Mouse (Mus musculus): ENCODE measurements around the gene Tnni1. TPM values are rescaled to one million over a fixed set of nuclear protein-coding genes. Genes with fewer than 3 reads are reported as not detected.

Tnni1 gene
- polyA plus RNA-seq, 1 experiment from 2014 or later = 1.3 TPM

- DNase-seq (ENCODE audit: low spot score, missing footprints) (no peak), ATAC-seq (ENCODE audit: low FRiP score) (no peak)
- Histone ChIP-seq H3K4me1 (ENCODE audit: control insufficient read depth, insufficient read depth, low read length) (peaks cover 1% of the 10 kb centered on the region; the same call in 1 of the 2 replicates), H3K36me3 (ENCODE audit: control insufficient read depth, insufficient read depth, low read length) (no peaks in the 10 kb centered on the region), H3K9ac (ENCODE audit: low read length) (no peak overlapping the region), H3K27me3 (ENCODE audit: control insufficient read depth, insufficient read depth, low read length) (no peaks in the 10 kb centered on the region), H3K4me3 (ENCODE audit: low read depth, low read length) (no peak overlapping the region), H3K27ac (ENCODE audit: low read depth, low read length) (no peak overlapping the region), H3K4me2 (no peak overlapping the region), H3K9me3 (ENCODE audit: control insufficient read depth, low read length) (no peaks in the 10 kb centered on the region)
- 89% methylated on average over 4 of the region's 4 CpGs for WGBS
These were observed 33.0 kb upstream of the Tnni1 start for GRCm38 (mm10) chr1:135746248-135746647.

GRCm38 (mm10) chr1:135752737-135753348 lies 26.4 kb upstream of the Tnni1 start:
- ATAC-seq (ENCODE audit: low FRiP score) (peak; percentile 98), DNase-seq (ENCODE audit: low spot score, missing footprints) (peak; percentile 97)
- 12% methylated on average over 10 of the region's 10 CpGs for WGBS
- no peaks in the 10 kb centered on the region for H3K36me3 ChIP-seq (ENCODE audit: control insufficient read depth, insufficient read depth, low read length)
- no peak overlapping the region for H3K27ac ChIP-seq (ENCODE audit: low read depth, low read length)
- H3K4me2 ChIP-seq = no peak overlapping the region
- no peak overlapping the region for H3K4me3 ChIP-seq (ENCODE audit: low read depth, low read length)
- no peaks in the 10 kb centered on the region for H3K9me3 ChIP-seq (ENCODE audit: control insufficient read depth, low read length)
- H3K9ac ChIP-seq (ENCODE audit: low read length) = no peak overlapping the region
- no peaks in the 10 kb centered on the region for H3K4me1 ChIP-seq (ENCODE audit: control insufficient read depth, insufficient read depth, low read length)
- no peaks in the 10 kb centered on the region for H3K27me3 ChIP-seq (ENCODE audit: control insufficient read depth, insufficient read depth, low read length)

GRCm38 (mm10) chr1:135755287-135755686 lies 23.9 kb upstream of the Tnni1 start:
- H3K9me3 ChIP-seq (ENCODE audit: control insufficient read depth, low read length) = no peaks in the 10 kb centered on the region
- 70% methylated on average over 9 of the region's 9 CpGs for WGBS
- H3K4me2 ChIP-seq = no peak overlapping the region
- H3K27ac ChIP-seq (ENCODE audit: low read depth, low read length) = no peak overlapping the region
- no peaks in the 10 kb centered on the region for H3K36me3 ChIP-seq (ENCODE audit: control insufficient read depth, insufficient read depth, low read length)
- H3K4me1 ChIP-seq (ENCODE audit: control insufficient read depth, insufficient read depth, low read length) = no peaks in the 10 kb centered on the region
- H3K9ac ChIP-seq (ENCODE audit: low read length) = no peak overlapping the region
- H3K4me3 ChIP-seq (ENCODE audit: low read depth, low read length) = no peak overlapping the region
- ATAC-seq (ENCODE audit: low FRiP score) (no peak), DNase-seq (ENCODE audit: low spot score, missing footprints) (no peak)
- H3K27me3 ChIP-seq (ENCODE audit: control insufficient read depth, insufficient read depth, low read length) = no peaks in the 10 kb centered on the region

- Histone ChIP-seq H3K4me1 (ENCODE audit: control insufficient read depth, insufficient read depth, low read length) (no peaks in the 10 kb centered on the region), H3K27ac (ENCODE audit: low read depth, low read length) (no peak overlapping the region), H3K4me3 (ENCODE audit: low read depth, low read length) (no peak overlapping the region), H3K36me3 (ENCODE audit: control insufficient read depth, insufficient read depth, low read length) (no peaks in the 10 kb centered on the region), H3K9ac (ENCODE audit: low read length) (no peak overlapping the region), H3K4me2 (no peak overlapping the region), H3K9me3 (ENCODE audit: control insufficient read depth, low read length) (no peaks in the 10 kb centered on the region), H3K27me3 (ENCODE audit: control insufficient read depth, insufficient read depth, low read length) (no peaks in the 10 kb centered on the region)
- ATAC-seq (ENCODE audit: low FRiP score) = no peak
- WGBS = 84% methylated on average over 3 of the region's 3 CpGs
- DNase-seq (ENCODE audit: low spot score, missing footprints) = no peak
These were observed 23.3 kb upstream of the Tnni1 start for GRCm38 (mm10) chr1:135755913-135756312.

- H3K9me3 ChIP-seq (ENCODE audit: control insufficient read depth, low read length) = no peaks in the 10 kb centered on the region
- no peaks in the 10 kb centered on the region for H3K4me1 ChIP-seq (ENCODE audit: control insufficient read depth, insufficient read depth, low read length)
- no peak overlapping the region for H3K4me2 ChIP-seq
- no peak overlapping the region for H3K4me3 ChIP-seq (ENCODE audit: low read depth, low read length)
- no peak for DNase-seq (ENCODE audit: low spot score, missing footprints)
- ATAC-seq (ENCODE audit: low FRiP score) = no peak
- H3K27ac ChIP-seq (ENCODE audit: low read depth, low read length) = no peak overlapping the region
- no peaks in the 10 kb centered on the region for H3K36me3 ChIP-seq (ENCODE audit: control insufficient read depth, insufficient read depth, low read length)
- H3K9ac ChIP-seq (ENCODE audit: low read length) = no peak overlapping the region
- no peaks in the 10 kb centered on the region for H3K27me3 ChIP-seq (ENCODE audit: control insufficient read depth, insufficient read depth, low read length)
- 76% methylated on average over 8 of the region's 8 CpGs for WGBS
These were observed 21.9 kb upstream of the Tnni1 start for GRCm38 (mm10) chr1:135757287-135757686.

- H3K27ac ChIP-seq (ENCODE audit: low read depth, low read length) = no peak overlapping the region
- H3K27me3 ChIP-seq (ENCODE audit: control insufficient read depth, insufficient read depth, low read length) = no peaks in the 10 kb centered on the region
These were observed 19.5 kb upstream of the Tnni1 start for GRCm38 (mm10) chr1:135759685-135760084.

GRCm38 (mm10) chr1:135760216-135760615 lies 19.0 kb upstream of the Tnni1 start:
- no peak for DNase-seq (ENCODE audit: low spot score, missing footprints)
- ATAC-seq (ENCODE audit: low FRiP score) = no peak
- Histone ChIP-seq H3K36me3 (ENCODE audit: control insufficient read depth, insufficient read depth, low read length) (no peaks in the 10 kb centered on the region), H3K9ac (ENCODE audit: low read length) (no peak overlapping the region), H3K27me3 (ENCODE audit: control insufficient read depth, insufficient read depth, low read length) (peaks cover 3% of the 10 kb centered on the region; the same call in 1 of the 2 replicates), H3K4me1 (ENCODE audit: control insufficient read depth, insufficient read depth, low read length) (no peaks in the 10 kb centered on the region), H3K9me3 (ENCODE audit: control insufficient read depth, low read length) (no peaks in the 10 kb centered on the region), H3K4me2 (no peak overlapping the region), H3K4me3 (ENCODE audit: low read depth, low read length) (no peak overlapping the region), H3K27ac (ENCODE audit: low read depth, low read length) (no peak overlapping the region)
- 78% methylated on average over 8 of the region's 8 CpGs for WGBS

More at GRCm38 (mm10) chr1:135759685-135760084, 19.5 kb upstream of the Tnni1 start:
- ATAC-seq (ENCODE audit: low FRiP score) (no peak), DNase-seq (ENCODE audit: low spot score, missing footprints) (no peak)
- Histone ChIP-seq H3K4me2 (no peak overlapping the region), H3K4me3 (ENCODE audit: low read depth, low read length) (no peak overlapping the region), H3K4me1 (ENCODE audit: control insufficient read depth, insufficient read depth, low read length) (no peaks in the 10 kb centered on the region), H3K9ac (ENCODE audit: low read length) (no peak overlapping the region), H3K36me3 (ENCODE audit: control insufficient read depth, insufficient read depth, low read length) (no peaks in the 10 kb centered on the region), H3K9me3 (ENCODE audit: control insufficient read depth, low read length) (no peaks in the 10 kb centered on the region)
- WGBS = 35% methylated on average over 4 of the region's 4 CpGs

GRCm38 (mm10) chr1:135761728-135762127 lies 17.5 kb upstream of the Tnni1 start:
- Histone ChIP-seq H3K27me3 (ENCODE audit: control insufficient read depth, insufficient read depth, low read length) (peaks cover 3% of the 10 kb centered on the region; the same call in 1 of the 2 replicates), H3K4me3 (ENCODE audit: low read depth, low read length) (no peak overlapping the region), H3K4me2 (no peak overlapping the region), H3K9ac (ENCODE audit: low read length) (no peak overlapping the region), H3K4me1 (ENCODE audit: control insufficient read depth, insufficient read depth, low read length) (peaks cover 1% of the 10 kb centered on the region), H3K27ac (ENCODE audit: low read depth, low read length) (no peak overlapping the region), H3K9me3 (ENCODE audit: control insufficient read depth, low read length) (no peaks in the 10 kb centered on the region), H3K36me3 (ENCODE audit: control insufficient read depth, insufficient read depth, low read length) (no peaks in the 10 kb centered on the region)
- no peak for DNase-seq (ENCODE audit: low spot score, missing footprints)
- WGBS = 86% methylated on average over 5 of the region's 5 CpGs
- no peak for ATAC-seq (ENCODE audit: low FRiP score)

- H3K36me3 ChIP-seq (ENCODE audit: control insufficient read depth, insufficient read depth, low read length) = no peaks in the 10 kb centered on the region
These were observed 15.6 kb upstream of the Tnni1 start for GRCm38 (mm10) chr1:135763503-135764205.

More at GRCm38 (mm10) chr1:135763503-135764205, 15.6 kb upstream of the Tnni1 start:
- WGBS = 77% methylated on average over 9 of the region's 9 CpGs
- Histone ChIP-seq H3K27ac (ENCODE audit: low read depth, low read length) (no peak overlapping the region), H3K4me1 (ENCODE audit: control insufficient read depth, insufficient read depth, low read length) (peaks cover 10% of the 10 kb centered on the region), H3K9me3 (ENCODE audit: control insufficient read depth, low read length) (no peaks in the 10 kb centered on the region), H3K4me3 (ENCODE audit: low read depth, low read length) (no peak overlapping the region), H3K4me2 (no peak overlapping the region), H3K9ac (ENCODE audit: low read length) (no peak overlapping the region), H3K27me3 (ENCODE audit: control insufficient read depth, insufficient read depth, low read length) (peaks cover 6% of the 10 kb centered on the region; the same call in 1 of the 2 replicates)
- DNase-seq (ENCODE audit: low spot score, missing footprints) = no peak
- ATAC-seq (ENCODE audit: low FRiP score) = no peak

Data from midbrain, embryonic 11.5 days (tissue).